Mouse (Mus musculus) heart, embryonic 14.5 days (tissue): ENCODE measurements around the gene Ccdc149. TPM values are rescaled to one million over a fixed set of nuclear protein-coding genes. Genes with fewer than 3 reads are reported as not detected.

ENCODE experiments used
- ATAC-seq: fragments of 200-750 bp; cut with Nextera tagmentation; 2 replicates; pipeline ENCODE4 v1.8.0; 2017; ENCODE audit warnings: low read depth, moderate TSS enrichment; ENCODE audit not compliant: insufficient number of reproducible peaks, insufficient read depth, low FRiP score
- H3K27ac ChIP-seq, 2 experiments: fragments of 200-500 bp in 1 of 2; fragments of 300-500 bp in 1 of 2; sonication (generic) in 1 of 2; replicated peaks in 1 of 2; 2 replicates each; pipeline ENCODE4 v1.5.1; 2012 to 2014; ENCODE audit warnings: low read depth in 2 of 2, low read length in 2 of 2, control low read depth in 1 of 2, mild to moderate bottlenecking in 1 of 2, mixed read lengths in 1 of 2; ENCODE audit not compliant: control insufficient read depth in 1 of 2, insufficient read depth in 1 of 2
- H3K27me3 ChIP-seq: fragments of 300-500 bp; sonication (generic); 2 replicates; pipeline ENCODE4 v1.6.1; 2014; ENCODE audit warnings: mild to moderate bottlenecking, low read length, control low read depth; ENCODE audit not compliant: control insufficient read depth, insufficient read depth
- H3K36me3 ChIP-seq: fragments of 300-500 bp; sonication (generic); 2 replicates; pipeline ENCODE4 v1.6.1; 2014; ENCODE audit warnings: mild to moderate bottlenecking, control low read depth, low read length, mixed read lengths; ENCODE audit not compliant: control insufficient read depth, insufficient read depth
- H3K4me1 ChIP-seq, 2 experiments: fragments of 200-500 bp in 1 of 2; fragments of 300-500 bp in 1 of 2; sonication (generic) in 1 of 2; 2 replicates each; pipeline ENCODE4 v1.6.1; 2012 to 2014; ENCODE audit warnings: low read length in 2 of 2, control low read depth in 1 of 2, mixed read lengths in 1 of 2; ENCODE audit not compliant: control insufficient read depth in 2 of 2, insufficient read depth in 2 of 2
- H3K4me2 ChIP-seq: fragments of 300-500 bp; sonication (generic); 2 replicates; pipeline ENCODE4 v1.6.1; 2014; ENCODE audit warnings: mild to moderate bottlenecking, low read length
- H3K4me3 ChIP-seq, 2 experiments: fragments of 200-500 bp in 1 of 2; fragments of 300-500 bp in 1 of 2; sonication (generic) in 1 of 2; 2 replicates each; pipeline ENCODE4 v1.5.1; 2012 to 2014; ENCODE audit warnings: low read length in 2 of 2, mild to moderate bottlenecking in 2 of 2, control low read depth in 1 of 2, low read depth in 1 of 2, moderate library complexity in 1 of 2; ENCODE audit not compliant: control insufficient read depth in 1 of 2, insufficient read depth in 1 of 2
- H3K9ac ChIP-seq: fragments of 300-500 bp; sonication (generic); 2 replicates; pipeline ENCODE4 v1.6.1; 2014; ENCODE audit warnings: mild to moderate bottlenecking, low read length
- H3K9me3 ChIP-seq: fragments of 300-500 bp; sonication (generic); 2 replicates; pipeline ENCODE4 v1.6.1; 2016; ENCODE audit warnings: low read length, control low read depth; ENCODE audit not compliant: control insufficient read depth
- WGBS: fragments of 180-500 bp; shearing (Covaris S2); extraction: QIAGEN DNeasy Blood & Tissue Kit; methylation state at CpG from one replicate; pipeline ENCODE4 v1.1.7; 2014; 5-methylcytosine and 5-hydroxymethylcytosine counted together
- polyA plus RNA-seq: library from polyadenylated mRNA; unstranded; fragments of >200 nt; fragmentation: Nextera tagmentation; extraction: Ambion mirVana; gene quantifications from 2 replicates; pipeline ENCODE4 v1.2.1, GENCODE M21; 2014

Gene Ccdc149
- polyA plus RNA-seq, 1 experiment from 2014 or later: 2.4 TPM

DNA sequence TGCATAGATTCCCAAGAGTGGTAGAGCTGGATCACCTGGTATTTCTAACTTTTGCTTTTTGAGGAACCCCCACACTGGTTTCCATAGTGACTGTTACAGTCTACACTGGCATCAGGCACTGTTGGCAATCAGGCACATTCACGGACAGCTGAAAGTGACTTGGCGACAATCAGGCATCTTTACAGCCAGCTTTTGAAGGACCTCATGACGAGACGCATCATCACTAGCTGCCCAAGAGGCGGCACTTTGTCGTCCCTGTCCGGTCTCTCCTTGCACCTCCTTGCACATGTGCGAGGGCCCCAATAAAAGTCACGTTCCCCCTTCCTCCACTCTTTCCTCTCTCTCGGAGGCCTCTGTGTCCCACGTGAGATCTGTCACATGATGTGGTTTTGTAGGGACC lies 32.8 kb upstream of the Ccdc149 start:
- ATAC-seq: no peak
- H3K27me3 ChIP-seq: no peaks in the 10 kb centered on the region
- H3K27ac ChIP-seq: no peak overlapping the region
- H3K4me3 ChIP-seq: no peak overlapping the region
- no peak overlapping the region for H3K9ac ChIP-seq
- H3K36me3 ChIP-seq: no peaks in the 10 kb centered on the region
- H3K9me3 ChIP-seq: no peaks in the 10 kb centered on the region
- 77% methylated on average over 11 of the region's 11 CpGs for WGBS
- H3K4me2 ChIP-seq: no peak overlapping the region
- H3K4me1 ChIP-seq: peaks cover 1 to 2% of the 10 kb centered on the region in 2 experiments; a peak in 2 of 4 replicates

DNA sequence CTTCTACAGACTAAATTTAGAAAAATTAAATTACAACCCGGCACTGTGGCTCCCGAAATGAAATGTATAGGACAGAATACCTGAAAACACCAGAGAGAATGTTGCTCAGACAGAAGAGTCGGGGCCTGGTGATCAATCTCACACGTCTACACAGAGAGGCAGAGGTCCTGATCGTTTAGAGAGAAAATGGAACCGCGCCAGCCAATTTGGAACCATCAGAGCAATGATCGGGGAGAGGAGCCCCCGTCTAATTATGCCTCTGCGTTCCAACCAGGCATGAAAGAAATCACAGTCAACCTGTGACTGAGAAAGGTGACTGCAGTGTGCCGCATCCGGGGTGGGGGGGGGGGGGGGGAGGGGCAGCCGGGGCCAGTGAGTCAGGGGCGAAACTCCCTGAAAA lies 24.4 kb upstream of the Ccdc149 start:
- WGBS: 69% methylated on average over 14 of the region's 14 CpGs
- Histone ChIP-seq H3K36me3 (no peaks in the 10 kb centered on the region), H3K9me3 (no peaks in the 10 kb centered on the region), H3K27me3 (no peaks in the 10 kb centered on the region), H3K4me2 (no peak overlapping the region), H3K4me3 (no peak overlapping the region), H3K27ac (no peak overlapping the region), H3K4me1 (no peaks in the 10 kb centered on the region), H3K9ac (no peak overlapping the region)
- ATAC-seq: no peak

DNA sequence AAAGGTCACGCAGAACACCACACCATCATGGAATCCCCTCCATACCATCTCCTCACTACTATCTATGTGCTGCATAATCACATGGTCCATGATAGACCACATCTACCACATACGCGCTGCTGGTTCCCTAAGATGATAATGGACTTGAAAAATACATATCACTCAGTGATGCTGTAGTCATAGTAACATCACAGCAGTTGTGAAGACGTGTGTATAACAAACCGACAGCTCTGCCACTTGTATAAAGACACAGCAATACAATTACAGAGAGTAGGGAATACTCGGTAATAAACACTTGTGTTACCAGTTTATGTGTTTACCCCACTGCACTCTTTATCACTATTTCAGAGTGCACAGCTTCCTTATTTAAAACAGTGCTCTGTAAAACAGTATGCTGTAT lies 20.2 kb upstream of the Ccdc149 start:
- no peaks in the 10 kb centered on the region for H3K4me1 ChIP-seq
- H3K36me3 ChIP-seq: no peaks in the 10 kb centered on the region
- no peak for ATAC-seq
- H3K4me3 ChIP-seq: no peak overlapping the region
- WGBS: 78% methylated on average over 6 of the region's 6 CpGs
- no peaks in the 10 kb centered on the region for H3K9me3 ChIP-seq
- no peaks in the 10 kb centered on the region for H3K27me3 ChIP-seq
- no peak overlapping the region for H3K27ac ChIP-seq
- H3K4me2 ChIP-seq: no peak overlapping the region
- H3K9ac ChIP-seq: no peak overlapping the region

DNA sequence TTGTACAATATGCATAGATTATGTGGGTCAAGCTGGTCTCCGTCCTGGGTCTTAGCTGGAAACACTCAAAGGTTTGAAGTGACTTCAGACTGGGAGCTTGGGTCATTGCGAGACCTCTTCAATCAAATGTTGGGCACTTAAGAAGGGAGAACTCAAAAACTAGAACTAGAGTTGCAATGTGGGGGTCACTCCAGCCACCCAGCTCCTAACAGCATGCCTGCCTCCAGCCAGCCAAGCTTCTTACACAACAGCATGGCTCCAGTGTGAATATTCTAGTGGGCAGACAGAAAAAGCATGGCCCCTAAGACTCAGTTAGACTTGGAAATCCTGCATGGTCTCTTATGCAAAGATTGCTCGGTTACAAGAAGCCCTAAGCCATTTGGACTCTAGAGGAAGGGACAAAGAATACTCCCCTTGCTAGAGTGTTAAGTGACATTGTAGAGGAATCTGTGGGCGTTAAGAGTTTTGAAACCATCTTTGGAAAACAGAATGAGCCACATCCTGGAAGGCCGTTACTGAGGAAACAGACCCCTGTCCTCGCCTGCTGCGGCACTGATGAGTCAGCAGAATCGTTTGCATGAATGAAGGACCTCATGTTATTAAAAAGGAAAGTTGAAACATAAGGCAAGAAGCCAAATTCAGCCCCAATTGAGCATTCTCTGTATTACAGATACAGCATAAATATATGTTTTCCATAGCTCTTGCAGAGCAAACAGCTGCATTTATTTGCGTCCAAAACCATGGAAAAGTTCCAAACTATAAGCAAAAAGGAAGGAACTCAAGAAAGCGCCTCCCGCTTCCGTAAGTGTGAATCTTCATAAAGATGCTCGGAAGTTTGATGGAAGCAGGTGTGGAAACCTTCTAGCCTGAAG lies 16.5 kb upstream of the Ccdc149 start:
- WGBS: 71% methylated on average over 13 of the region's 13 CpGs
- Histone ChIP-seq H3K4me3 (no peak overlapping the region), H3K4me2 (no peak overlapping the region), H3K9ac (no peak overlapping the region), H3K9me3 (no peaks in the 10 kb centered on the region), H3K27ac (no peak overlapping the region), H3K27me3 (no peaks in the 10 kb centered on the region), H3K4me1 (no peaks in the 10 kb centered on the region), H3K36me3 (no peaks in the 10 kb centered on the region)
- no peak for ATAC-seq

DNA sequence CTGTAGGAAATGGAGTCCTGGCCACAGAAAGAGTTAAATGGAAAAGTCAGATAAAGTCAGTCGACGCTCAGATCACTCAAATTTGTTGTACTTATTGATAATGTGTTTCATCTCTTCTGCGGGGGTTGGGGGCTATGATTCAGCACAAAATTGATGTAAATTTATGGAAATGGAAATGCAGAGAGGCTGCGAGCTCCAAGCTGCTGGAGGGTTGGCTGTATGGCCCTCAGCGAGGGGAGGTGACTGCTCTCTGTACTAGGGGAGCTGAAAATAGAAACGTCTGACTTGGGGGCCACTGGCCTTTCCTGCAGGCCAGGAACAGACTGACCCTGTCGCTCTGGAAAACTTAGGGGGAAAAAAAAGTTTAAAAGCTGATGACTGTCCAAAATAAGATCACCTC lies 5.5 kb upstream of the Ccdc149 start:
- no peak for ATAC-seq
- peak overlapping the region; percentile 38 to 49 for H3K4me3 ChIP-seq
- peak overlapping the region; percentile 54 for H3K9ac ChIP-seq
- H3K9me3 ChIP-seq: peaks cover 3% of the 10 kb centered on the region
- 4% methylated on average over 7 of the region's 7 CpGs for WGBS
- peak overlapping the region; percentile 81 to 88 for H3K27ac ChIP-seq
- peak overlapping the region; percentile 69 for H3K4me2 ChIP-seq
- H3K27me3 ChIP-seq: no peaks in the 10 kb centered on the region
- no peaks in the 10 kb centered on the region for H3K36me3 ChIP-seq
- peaks cover 3 to 12% of the 10 kb centered on the region in 2 experiments; a peak in 3 of 4 replicates for H3K4me1 ChIP-seq

DNA sequence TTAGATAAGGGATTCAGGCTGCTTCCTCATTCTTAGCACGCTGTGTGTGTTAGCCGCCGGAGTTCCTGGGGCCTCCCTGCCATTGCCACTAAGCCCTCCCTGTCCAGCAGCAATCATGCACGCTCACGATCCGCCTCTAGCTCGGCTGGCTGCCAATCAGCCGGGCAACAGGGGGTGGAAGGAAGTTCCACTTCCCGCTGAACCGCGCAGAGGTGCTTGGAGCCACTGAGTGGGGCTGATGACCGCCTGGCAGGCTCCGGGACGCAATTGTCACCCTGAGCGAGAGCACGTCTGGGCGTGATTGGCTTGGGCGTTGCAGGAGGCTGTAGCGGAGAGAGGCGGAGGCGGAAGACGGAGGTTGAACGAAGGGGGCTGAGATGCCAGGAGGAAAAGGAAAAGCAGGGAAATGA lies 5.0 kb upstream of the Ccdc149 start:
- Histone ChIP-seq H3K27ac (peak overlapping the region; percentile 81 to 88), H3K36me3 (no peaks in the 10 kb centered on the region), H3K4me3 (peak overlapping the region; percentile 38 to 49), H3K4me2 (peak overlapping the region; percentile 69), H3K27me3 (no peaks in the 10 kb centered on the region), H3K4me1 (peaks cover 5 to 12% of the 10 kb centered on the region in 2 experiments; a peak in 3 of 4 replicates), H3K9me3 (peaks cover 3% of the 10 kb centered on the region), H3K9ac (peak overlapping the region; percentile 54)
- under 1% methylated on average over 23 of the region's 23 CpGs for WGBS
- peak; percentile 91 for ATAC-seq

DNA sequence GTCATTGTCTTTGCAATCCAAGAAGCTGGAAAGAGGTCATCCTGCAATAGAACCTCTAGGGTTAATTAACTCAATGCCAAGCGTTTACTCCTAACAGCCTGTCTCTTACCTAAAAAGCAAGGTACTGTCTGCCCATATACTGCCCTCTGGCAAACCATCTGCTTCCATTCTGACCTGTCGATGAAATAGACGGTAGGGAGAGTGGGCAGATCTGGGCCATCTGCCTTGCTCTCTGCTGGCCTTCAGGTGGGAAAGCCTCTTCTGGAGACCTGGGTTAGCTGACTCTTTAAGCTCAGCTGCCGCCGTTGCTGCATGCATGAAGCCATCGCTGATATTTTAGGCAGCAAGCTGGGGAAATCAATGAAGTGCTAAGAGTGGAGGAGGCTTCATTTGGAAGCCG lies 2.7 kb upstream of the Ccdc149 start:
- ATAC-seq: no peak
- Histone ChIP-seq H3K9me3 (peaks cover 3% of the 10 kb centered on the region), H3K9ac (no peak overlapping the region), H3K27me3 (no peaks in the 10 kb centered on the region), H3K4me1 (peaks cover 5 to 12% of the 10 kb centered on the region in 2 experiments; a peak in 3 of 4 replicates), H3K27ac (no peak overlapping the region), H3K4me3 (no peak overlapping the region), H3K36me3 (no peaks in the 10 kb centered on the region), H3K4me2 (no peak overlapping the region)
- 83% methylated on average over 7 of the region's 7 CpGs for WGBS
